Mouse (Mus musculus) intestine, postnatal 0 days (tissue): ENCODE measurements at regions not wholly inside any gene's neighbourhood (a gene's known extent, or its start where the extent isn't known, plus 50 kb on each side); places are given as distances from the start of the nearest gene placed in this dataset.
A peak's percentile ranks its signal among the peaks of the same experiment; 100 is the strongest.

Experiments used
- ATAC-seq: fragments of 200-750 bp; cut with Nextera tagmentation; 2 replicates; pipeline ENCODE4 v1.8.0; 2017; ENCODE audit warnings: mild to moderate bottlenecking, moderate TSS enrichment, moderate library complexity
- H3K27ac ChIP-seq: fragments of 300-500 bp; sonication (generic); 2 replicates; pipeline ENCODE4 v1.5.1; 2014; ENCODE audit warnings: mild to moderate bottlenecking, low read depth, low read length, moderate library complexity
- H3K27me3 ChIP-seq: fragments of 300-500 bp; sonication (generic); replicated peaks from 2 replicates; pipeline ENCODE4 v1.6.1; 2014; ENCODE audit warnings: low read length, mixed read lengths; ENCODE audit not compliant: control insufficient read depth, insufficient read depth
- H3K36me3 ChIP-seq: fragments of 300-500 bp; sonication (generic); 2 replicates; pipeline ENCODE4 v1.6.1; 2014; ENCODE audit warnings: mild to moderate bottlenecking, moderate library complexity; ENCODE audit not compliant: control insufficient read depth, insufficient read depth
- H3K4me1 ChIP-seq: fragments of 300-500 bp; sonication (generic); replicated peaks from 2 replicates; pipeline ENCODE4 v1.6.1; 2014; ENCODE audit warnings: antibody characterized with exemption, low read length, mixed read lengths; ENCODE audit not compliant: control insufficient read depth, insufficient read depth
- H3K4me2 ChIP-seq: fragments of 300-500 bp; sonication (generic); replicated peaks from 2 replicates; pipeline ENCODE4 v1.6.1; 2014; ENCODE audit warnings: low read depth, mild to moderate bottlenecking, moderate library complexity
- H3K4me3 ChIP-seq: fragments of 300-500 bp; sonication (generic); 2 replicates; pipeline ENCODE4 v1.5.1; 2014; ENCODE audit warnings: low read depth, low read length
- H3K9ac ChIP-seq: fragments of 300-500 bp; sonication (generic); 2 replicates; pipeline ENCODE4 v1.6.1; 2014; ENCODE audit warnings: mild to moderate bottlenecking, low read depth, low read length
- H3K9me3 ChIP-seq: fragments of 300-500 bp; sonication (generic); 2 replicates; pipeline ENCODE4 v1.6.1; 2016; ENCODE audit warnings: mixed run types; ENCODE audit not compliant: control insufficient read depth
- CTCF ChIP-seq: sonication (generic); IDR thresholded peaks from 2 replicates; pipeline ENCODE4 v1.5.1; 2016; ENCODE audit warnings: low read depth, mild to moderate bottlenecking, control low read depth, antibody characterized with exemption, moderate library complexity
- WGBS: fragments of 180-500 bp; shearing (Covaris S2); extraction: QIAGEN DNeasy Blood & Tissue Kit; methylation state at CpG from one replicate; pipeline ENCODE4 v1.1.7; 2014; 5-methylcytosine and 5-hydroxymethylcytosine counted together

DNA sequence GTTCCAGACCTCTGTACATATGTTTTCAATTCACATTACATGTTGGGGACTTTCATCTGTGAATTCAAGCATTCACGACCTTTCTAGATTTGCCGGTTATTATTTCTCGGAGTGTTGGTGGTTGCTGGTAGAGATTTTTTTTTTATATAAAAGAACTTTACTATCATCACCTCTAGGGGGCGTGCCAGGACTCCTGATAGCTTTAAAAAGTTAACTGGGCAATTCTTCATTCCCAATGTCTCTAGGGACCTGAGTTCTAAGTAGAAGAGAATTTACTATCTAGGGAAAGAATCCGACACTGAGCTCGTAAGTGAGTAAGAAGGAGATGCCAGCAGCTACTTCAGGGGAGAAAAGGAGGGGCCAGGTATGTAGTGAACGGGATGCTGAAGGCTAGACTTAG is 112.8 kb upstream of the Tmem45b start:
- Histone ChIP-seq H3K9me3 (no peaks in the 10 kb centered on the region), H3K4me1 (no peaks in the 10 kb centered on the region), H3K27me3 (no peaks in the 10 kb centered on the region; the same call in 1 of the 2 replicates), H3K4me3 (no peak overlapping the region), H3K36me3 (no peaks in the 10 kb centered on the region), H3K9ac (no peak overlapping the region), H3K27ac (no peak overlapping the region), H3K4me2 (no peak overlapping the region)
- TF ChIP-seq CTCF = peak; percentile 50
- ATAC-seq = no peak
- 71% methylated on average over 7 of the region's 7 CpGs for WGBS

DNA sequence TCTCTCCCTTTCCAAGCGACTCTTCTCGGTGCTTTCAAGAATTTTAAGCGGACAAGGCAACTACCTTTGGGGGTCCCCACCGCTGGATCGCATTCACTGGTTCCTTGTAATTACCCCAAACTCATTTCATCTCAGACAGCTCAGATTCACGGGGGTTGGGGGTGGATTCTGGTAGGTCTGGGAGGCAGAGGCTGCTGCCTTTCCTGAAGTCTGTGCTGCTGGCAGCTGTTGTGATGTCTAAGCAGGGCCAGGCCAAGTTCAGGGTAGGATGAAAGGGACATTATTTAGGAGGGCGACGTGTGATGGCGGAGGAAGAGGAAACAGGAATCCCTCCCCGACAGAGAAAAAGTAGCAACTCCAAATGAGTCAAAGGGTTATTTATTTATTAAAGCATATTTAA is 102.8 kb upstream of the Tmem45b start:
- no peak for TF ChIP-seq CTCF

DNA sequence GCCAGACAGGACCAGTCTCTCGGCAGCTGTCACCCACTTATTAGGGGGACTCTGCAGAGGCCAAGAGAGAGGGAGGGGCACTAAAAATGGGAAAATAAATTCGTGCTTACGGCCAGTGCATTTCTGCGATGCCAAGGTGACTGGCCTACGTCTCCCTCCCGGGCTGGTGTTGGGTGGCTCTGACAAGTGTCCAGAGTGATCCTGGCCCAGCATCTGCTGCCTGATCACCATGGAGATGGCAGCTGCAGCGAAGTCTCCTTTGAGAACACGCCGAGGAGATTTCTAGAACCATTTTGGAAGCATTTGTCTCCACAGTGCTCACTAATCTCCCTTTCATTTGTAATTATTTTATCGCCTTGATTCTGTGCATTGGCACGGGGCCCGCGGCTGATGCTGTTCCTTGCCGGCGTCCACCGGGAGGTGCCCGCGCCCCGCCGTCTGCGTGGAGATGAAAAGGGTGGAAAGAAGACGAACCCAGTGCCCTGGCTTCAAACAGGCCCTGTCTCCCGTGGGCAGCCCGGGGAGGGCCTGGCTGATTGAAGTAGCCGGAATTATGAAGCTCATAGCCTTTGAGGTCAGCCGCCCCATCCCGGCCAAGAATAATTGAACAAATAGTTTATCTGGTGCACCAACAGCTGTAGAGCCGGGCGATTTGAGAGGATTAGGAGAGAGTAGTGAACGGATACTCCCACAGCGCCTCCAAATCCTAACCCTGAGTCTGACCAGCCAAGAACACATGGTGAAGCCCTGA is 102.2 kb upstream of the Tmem45b start:
- H3K4me3 ChIP-seq = no peak overlapping the region
- H3K9me3 ChIP-seq = no peaks in the 10 kb centered on the region
- no peaks in the 10 kb centered on the region for H3K4me1 ChIP-seq
- WGBS = 80% methylated on average over 31 of the region's 31 CpGs
- TF ChIP-seq CTCF = no peak
- H3K9ac ChIP-seq = no peak overlapping the region
- H3K36me3 ChIP-seq = no peaks in the 10 kb centered on the region
- H3K27me3 ChIP-seq = no peaks in the 10 kb centered on the region
- no peak overlapping the region for H3K4me2 ChIP-seq
- ATAC-seq = no peak
- no peak overlapping the region for H3K27ac ChIP-seq

More for the DNA sequence above, 102.8 kb upstream of the Tmem45b start:
- Histone ChIP-seq H3K36me3 (no peaks in the 10 kb centered on the region), H3K27me3 (no peaks in the 10 kb centered on the region), H3K27ac (no peak overlapping the region), H3K9me3 (no peaks in the 10 kb centered on the region), H3K4me3 (no peak overlapping the region), H3K9ac (no peak overlapping the region), H3K4me1 (no peaks in the 10 kb centered on the region), H3K4me2 (no peak overlapping the region)
- ATAC-seq = no peak
- 85% methylated on average over 10 of the region's 10 CpGs for WGBS

DNA sequence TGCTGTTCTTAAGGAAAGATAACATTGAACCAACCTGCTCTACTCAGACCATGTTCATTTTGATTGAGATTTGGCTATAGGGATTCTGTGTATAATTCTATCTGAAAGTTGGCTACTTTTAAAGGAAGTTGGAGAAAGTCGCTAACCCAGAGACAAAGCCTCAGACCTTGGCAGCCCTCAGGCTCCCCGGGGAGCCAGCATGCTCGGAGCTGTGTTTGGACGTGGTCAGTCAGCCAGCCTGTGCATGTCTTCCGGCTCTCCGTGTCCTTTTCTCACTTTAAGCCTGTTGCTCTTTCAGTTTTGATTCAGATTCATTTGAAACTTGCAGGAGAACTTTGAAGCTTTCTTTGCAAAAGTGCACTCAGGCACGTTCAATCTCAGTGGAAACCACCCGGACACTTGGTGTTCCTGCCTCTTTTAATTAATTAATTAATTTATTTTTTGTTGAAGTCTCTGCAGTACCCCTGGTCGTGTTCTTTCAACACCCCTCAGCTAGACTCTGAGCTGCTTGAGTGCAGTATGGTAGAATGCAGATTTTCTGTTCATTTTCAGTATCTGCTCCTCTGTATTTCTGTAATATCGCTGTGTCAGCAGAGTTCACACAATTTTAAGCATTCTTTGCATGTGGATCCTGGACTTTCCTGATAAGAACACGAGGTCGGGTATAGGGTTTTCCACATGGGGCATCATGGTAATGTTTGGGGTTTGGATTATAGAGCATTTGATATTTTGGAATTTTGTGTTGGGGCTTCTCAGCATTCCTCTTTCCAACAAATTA is 100.9 kb upstream of the Tmem45b start:
- 78% methylated on average over 12 of the region's 12 CpGs for WGBS
- no peak for ATAC-seq

DNA sequence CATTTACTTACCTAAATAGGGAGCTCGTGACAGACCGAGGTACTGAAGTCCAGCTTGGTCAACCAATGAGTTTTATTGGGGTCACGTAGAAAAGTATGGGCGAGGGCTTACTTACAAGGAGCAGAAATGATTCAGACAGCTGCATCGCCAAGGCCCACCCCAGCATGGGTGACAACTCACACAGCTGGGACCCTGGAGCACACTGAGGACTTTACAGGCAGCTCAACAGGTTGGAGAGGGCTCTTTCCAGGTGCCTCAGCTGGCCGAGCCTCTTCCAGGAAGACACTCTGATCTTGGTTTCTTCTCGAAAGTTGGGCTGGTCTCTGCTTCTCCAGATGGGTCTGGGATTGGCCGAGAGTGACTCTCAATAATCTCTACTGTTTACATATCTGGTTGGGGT is 99.3 kb upstream of the Tmem45b start:
- no peaks in the 10 kb centered on the region for H3K36me3 ChIP-seq
- ATAC-seq = no peak
- no peak overlapping the region for H3K4me3 ChIP-seq
- WGBS = 90% methylated on average over 8 of the region's 8 CpGs
- no peaks in the 10 kb centered on the region for H3K27me3 ChIP-seq
- H3K27ac ChIP-seq = no peak overlapping the region
- H3K9me3 ChIP-seq = no peaks in the 10 kb centered on the region
- H3K9ac ChIP-seq = no peak overlapping the region
- H3K4me2 ChIP-seq = no peak overlapping the region
- H3K4me1 ChIP-seq = no peaks in the 10 kb centered on the region
- TF ChIP-seq CTCF = no peak

More for the DNA sequence above, 100.9 kb upstream of the Tmem45b start:
- H3K9me3 ChIP-seq = no peaks in the 10 kb centered on the region
- no peak overlapping the region for H3K4me2 ChIP-seq
- H3K27me3 ChIP-seq = no peaks in the 10 kb centered on the region
- H3K4me1 ChIP-seq = no peaks in the 10 kb centered on the region
- no peak overlapping the region for H3K27ac ChIP-seq
- no peak overlapping the region for H3K4me3 ChIP-seq
- no peak overlapping the region for H3K9ac ChIP-seq
- TF ChIP-seq CTCF = no peak
- H3K36me3 ChIP-seq = no peaks in the 10 kb centered on the region

DNA sequence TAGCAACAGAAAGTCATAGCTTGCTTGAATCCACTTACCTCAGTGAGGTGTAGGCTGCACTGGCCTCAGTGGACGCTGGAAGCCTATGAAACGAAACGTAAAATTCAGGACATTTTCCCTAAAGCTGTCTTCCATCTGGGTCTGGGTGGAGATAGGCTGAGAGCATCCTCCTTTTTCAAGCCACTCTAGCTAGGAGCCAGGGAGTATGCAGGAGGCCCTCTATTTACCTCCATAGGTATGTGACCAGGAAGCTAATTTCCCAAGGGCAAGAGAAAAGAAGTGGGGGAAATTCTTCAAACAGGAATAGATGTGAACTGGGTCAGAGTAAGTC is 95.9 kb upstream of the Tmem45b start:
- ATAC-seq = no peak
- no peak for TF ChIP-seq CTCF
- no peak overlapping the region for H3K9ac ChIP-seq
- H3K4me2 ChIP-seq = no peak overlapping the region
- no peaks in the 10 kb centered on the region for H3K4me1 ChIP-seq
- no peak overlapping the region for H3K27ac ChIP-seq
- 89% methylated on average over 3 of the region's 3 CpGs for WGBS
- no peak overlapping the region for H3K4me3 ChIP-seq
- no peaks in the 10 kb centered on the region for H3K27me3 ChIP-seq
- no peaks in the 10 kb centered on the region for H3K36me3 ChIP-seq
- no peaks in the 10 kb centered on the region for H3K9me3 ChIP-seq
